Mouse (Mus musculus): Measurements from ENCODE around the gene Lin7c.

The Lin7c gene

DNA sequence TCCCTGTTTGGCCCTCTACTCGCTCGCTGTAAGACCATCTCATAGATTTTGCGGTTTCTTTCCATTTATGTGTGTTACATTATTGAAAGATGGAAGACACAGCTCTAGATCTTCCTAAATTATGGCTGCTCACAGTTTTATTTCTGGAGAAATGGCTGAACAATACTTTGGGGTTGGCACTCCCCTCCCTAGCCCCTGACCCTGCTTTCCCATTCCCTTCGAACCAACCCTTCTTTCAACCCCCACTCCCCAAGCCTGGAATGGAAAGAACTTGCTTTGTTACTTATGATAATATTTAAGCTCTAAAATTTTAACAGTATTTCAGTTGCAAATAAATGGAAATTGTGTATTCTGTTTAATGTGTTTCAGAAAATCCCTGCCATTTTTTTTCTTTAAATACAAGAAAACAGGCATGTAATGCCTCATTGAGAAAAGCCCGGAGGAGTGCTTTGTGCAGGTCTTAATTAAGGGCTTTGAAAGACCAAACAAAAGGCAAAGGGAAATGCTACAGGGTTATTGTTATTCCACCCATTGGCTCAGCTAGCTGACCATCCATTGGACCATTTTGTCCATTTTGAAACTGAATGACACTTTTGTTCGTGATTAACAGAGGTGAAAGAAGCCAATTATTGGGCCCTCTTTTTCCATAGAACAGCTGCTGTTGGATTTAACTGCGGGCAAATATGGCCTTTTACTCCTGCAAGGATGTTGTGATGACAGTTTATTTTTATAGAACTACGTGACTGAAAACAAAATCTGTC lies 52.3 kb downstream of the Lin7c start:
- no peak for DNase-seq (ENCODE audit: low spot score)

DNA sequence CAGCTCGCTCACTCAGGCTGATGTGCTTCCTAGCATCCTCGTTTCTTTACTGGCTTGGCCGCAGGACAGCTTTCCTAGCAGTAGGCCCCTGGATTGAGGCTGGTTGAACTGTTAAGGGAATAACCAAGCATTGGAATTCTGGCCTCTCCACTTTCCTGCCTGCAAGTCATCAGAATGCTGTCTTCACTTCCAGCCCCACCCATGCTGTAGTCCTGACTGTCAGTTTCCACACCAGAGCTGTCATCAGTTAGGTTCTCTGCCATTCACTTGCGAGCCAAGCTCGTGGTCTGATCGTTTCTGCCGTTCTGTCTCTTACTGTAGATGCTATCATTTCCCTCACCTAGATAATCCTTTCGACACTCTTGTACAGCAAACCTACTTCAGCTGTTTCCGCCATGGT lies 54.3 kb downstream of the Lin7c start:
- DNase-seq (ENCODE audit: low spot score), result no peak

DNA sequence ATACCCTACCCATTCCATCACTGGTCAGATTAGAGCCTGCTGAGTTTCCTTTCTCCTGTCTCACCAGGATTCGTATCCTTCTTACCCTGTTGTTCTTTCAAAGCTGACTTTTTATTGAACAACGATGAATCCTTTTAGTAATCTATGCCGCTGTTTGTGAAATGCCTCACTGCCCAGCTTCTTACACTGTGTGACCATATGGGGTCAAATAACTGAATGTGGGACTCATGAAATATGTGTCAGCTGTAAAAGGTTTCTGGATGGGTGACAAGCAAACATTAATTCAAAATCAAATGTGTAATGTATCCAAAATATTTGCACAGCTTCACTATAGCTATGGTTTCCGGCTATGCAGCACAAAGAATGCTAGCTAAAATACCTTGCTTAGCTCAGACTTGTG lies 54.9 kb downstream of the Lin7c start:
- no peak for DNase-seq (ENCODE audit: low spot score)

DNA sequence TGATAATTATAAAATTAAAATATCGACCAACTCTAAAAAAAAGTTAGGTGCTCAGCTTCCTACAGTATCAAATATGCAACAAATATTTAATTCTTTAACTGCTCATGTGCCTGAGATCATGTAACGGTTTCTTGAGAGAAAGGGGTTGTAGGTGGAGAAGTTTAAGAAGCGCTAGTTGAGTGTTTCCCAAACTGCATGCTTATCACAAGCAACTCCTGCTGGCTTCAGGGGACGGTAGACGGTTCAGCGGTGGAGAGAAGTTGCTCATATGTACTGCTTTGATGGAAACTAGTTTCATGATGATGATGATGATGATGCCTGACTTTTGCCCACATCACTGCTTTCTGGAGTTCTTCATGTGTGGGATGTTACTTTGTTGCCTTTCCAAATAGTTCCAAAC lies 55.8 kb downstream of the Lin7c start:
- DNase-seq (ENCODE audit: low spot score), result no peak

DNA sequence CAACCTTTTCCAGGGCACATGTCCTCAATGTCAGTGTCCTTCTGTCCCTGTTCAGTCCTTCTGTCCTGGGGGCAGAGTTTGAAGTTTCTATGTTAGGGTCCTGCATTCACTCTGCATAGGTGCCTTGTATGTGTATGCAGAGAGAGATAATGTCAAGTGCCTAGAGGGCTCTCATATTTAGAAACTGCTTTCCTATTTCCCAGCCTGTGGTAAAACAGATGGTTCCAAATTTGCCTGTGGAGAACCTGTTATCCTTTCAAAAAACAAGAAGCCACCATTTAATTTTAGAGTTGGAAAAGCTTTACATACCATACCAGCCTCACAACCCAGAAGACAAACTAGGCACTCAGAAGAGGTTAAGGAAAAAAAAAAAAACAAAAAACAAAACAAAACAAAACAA lies 58.9 kb downstream of the Lin7c start:
- no peak for DNase-seq (ENCODE audit: low spot score)

DNA sequence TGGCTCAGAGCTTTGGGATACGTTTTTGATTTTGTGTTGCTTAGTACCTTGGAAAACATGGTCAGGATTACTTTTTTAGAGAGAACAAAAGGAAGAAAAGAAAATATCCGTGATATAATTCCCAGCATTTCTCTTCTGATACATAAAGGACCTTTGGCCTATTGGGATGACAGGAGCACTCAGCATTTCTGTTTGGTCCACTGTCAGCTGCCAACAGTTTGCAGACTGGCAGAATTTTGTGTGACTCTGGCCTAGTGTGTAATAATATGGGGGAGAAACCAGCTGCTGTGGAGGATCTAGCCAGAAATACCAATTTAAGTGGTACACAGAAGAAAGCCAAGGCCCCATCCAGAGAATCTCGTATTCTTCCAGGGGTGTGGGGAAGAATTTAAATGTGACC lies 59.7 kb downstream of the Lin7c start:
- no peak for DNase-seq (ENCODE audit: low spot score)
